ENCODE assay signal across 12 mouse cellular contexts in genomic region chr17:88403269-88403668, GRCm38 (mm10). TPM values are rescaled to one million over a fixed set of nuclear protein-coding genes. Genes with fewer than 3 reads are reported as not detected.
A peak's percentile ranks its signal among the peaks of the same experiment; 100 is the strongest.
DNase-seq lines count a peak whose midpoint lies in the region; ATAC-seq lines count a peak whose summit lies in the region.
"Had no signal": no experiment of that assay in that cellular context is flagged by ENCODE, and none has a peak within 500 bp of the region (broad histone marks: within the 10 kb centered on the region; RNA-seq: fewer than 3 reads in every experiment).

No protein-coding gene starts in this region.

- 71% methylated on average over 6 of the region's 6 CpGs for WGBS in heart, embryonic 10.5 days

- H3K4me3 ChIP-seq in heart, embryonic 10.5 days, result no peak overlapping the region
- H3K4me3 ChIP-seq: embryonic facial prominence, embryonic 13.5 days; limb, embryonic 13.5 days; midbrain, embryonic 10.5 days; stomach, embryonic 15.5 days had no signal

- H3K4me1 ChIP-seq in heart, embryonic 10.5 days, result no peaks in the 10 kb centered on the region
- H3K4me1 ChIP-seq: embryonic facial prominence, embryonic 13.5 days; limb, embryonic 13.5 days; stomach, embryonic 15.5 days had no signal

- no peaks in the 10 kb centered on the region for H3K9me3 ChIP-seq in heart, embryonic 10.5 days
- H3K9me3 ChIP-seq: embryonic facial prominence, embryonic 13.5 days; limb, embryonic 13.5 days; midbrain, embryonic 10.5 days; stomach, embryonic 15.5 days had no signal

- H3K27me3 ChIP-seq in heart, embryonic 10.5 days (ENCODE audit: insufficient read depth, poor library complexity, severe bottlenecking), result peaks cover 12% of the 10 kb centered on the region; the same call in 1 of the 2 replicates
- H3K27me3 ChIP-seq: stomach, embryonic 15.5 days had no signal

- H3K27ac ChIP-seq in heart, embryonic 10.5 days, result no peak overlapping the region
- H3K27ac ChIP-seq: embryonic facial prominence, embryonic 13.5 days; limb, embryonic 13.5 days; midbrain, embryonic 10.5 days; stomach, embryonic 15.5 days had no signal

- ATAC-seq in hematopoietic stem cell, adult 5-6 weeks (replicated peaks in 1 of 2; ENCODE audit: insufficient read depth in 1 of 2, low FRiP score in 2 of 2, low TSS enrichment in 1 of 2, low read depth in 1 of 2, poor library complexity in 2 of 2, severe bottlenecking in 2 of 2), result peak; percentile 61 to 72

- H3K36me3 ChIP-seq in heart, embryonic 10.5 days, result no peaks in the 10 kb centered on the region
- H3K36me3 ChIP-seq: embryonic facial prominence, embryonic 13.5 days; limb, embryonic 13.5 days; midbrain, embryonic 10.5 days; stomach, embryonic 15.5 days had no signal

- DNase-seq in heart, adult 11 months, result peak; percentile 91
- DNase-seq in heart, embryonic 10.5 days (ENCODE audit: low spot score), result no peak
- DNase-seq in A20 (ENCODE audit: low read depth, low spot score), result peak; percentile 30
- DNase-seq in natural killer cell, adult 2 months (ENCODE audit: low spot score in 2 of 2), result peak; percentile 54 to 58
- DNase-seq in ovary, postnatal 14 days (ENCODE audit: low spot score), result no peak
- DNase-seq in kidney, adult 18-20 months, result no peak
- DNase-seq in embryo, embryonic 10.5 days (ENCODE audit: low spot score), result no peak

RNA-seq across cellular contexts. Expression of gene Foxn2, which starts 37.2 kb away (rescaled TPM):
- polyA plus RNA-seq in heart, embryonic 10.5 days (2016; fragmentation: Nextera tagmentation; extraction: Ambion mirVana), result 12.7 and 13.5 TPM in 2 replicates
- 34.3 and 37.3 TPM in 2 replicates for total RNA-seq in hematopoietic stem cell, adult 5-6 weeks (2017)

Comparison
In these comparisons a context has a peak if more than half of its experiments do, and no peak if none do; other contexts are left out.
1. DNase-seq: peak in heart, adult 11 months (single experiment), A20 (single experiment) and natural killer cell, adult 2 months (2 of 2); none in heart, embryonic 10.5 days (single experiment), ovary, postnatal 14 days (single experiment), kidney, adult 18-20 months (single experiment) and embryo, embryonic 10.5 days (single experiment).